Mouse (Mus musculus) induced T-regulatory cell, adult 2 months (primary cell): Measurements from ENCODE around the gene Tmem41b.
"Not testable (repeated sequence)": the region's sequence is repeated elsewhere in the genome, so short reads cannot be mapped to it uniquely, and the experiment has no call there.

Experiments used
- DNase-seq: peaks from one replicate; pipeline ENCODE4 v3.0.0-alpha.2; 2012; ENCODE audit warnings: low read depth

Gene Tmem41b

GRCm38 (mm10) chr7:109986775-109987174, at the start of gene Tmem41b:
TSS of gene Tmem41b (minus strand) at chr7:109986929.
- not testable (repeated sequence) for DNase-seq

- DNase-seq: no peak
Measured at GRCm38 (mm10) chr7:110030342-110030741, 43.6 kb upstream of the Tmem41b start.

- DNase-seq: no peak
Measured at GRCm38 (mm10) chr7:110028826-110029225, 42.1 kb upstream of the Tmem41b start.

- no peak for DNase-seq
Measured at GRCm38 (mm10) chr7:110026594-110026993, 39.9 kb upstream of the Tmem41b start.

GRCm38 (mm10) chr7:110023553-110023952, 36.8 kb upstream of the Tmem41b start:
- DNase-seq: no peak

GRCm38 (mm10) chr7:110018631-110019482, 32.1 kb upstream of the Tmem41b start:
- DNase-seq: peak; percentile 59

- DNase-seq: peak; percentile 92
Measured at GRCm38 (mm10) chr7:110018117-110018630, 31.4 kb upstream of the Tmem41b start, which contains the start of gene Ipo7. TSS of gene Ipo7 (plus strand) at chr7:110018274.

GRCm38 (mm10) chr7:110014272-110014671, 27.5 kb upstream of the Tmem41b start:
- DNase-seq: no peak

- DNase-seq: no peak
Measured at GRCm38 (mm10) chr7:110011417-110011816, 24.7 kb upstream of the Tmem41b start.

- DNase-seq: no peak
Measured at GRCm38 (mm10) chr7:110009084-110009483, 22.4 kb upstream of the Tmem41b start.

GRCm38 (mm10) chr7:110008513-110008912, 21.8 kb upstream of the Tmem41b start:
- DNase-seq: no peak

GRCm38 (mm10) chr7:110006471-110007195, 19.9 kb upstream of the Tmem41b start:
- DNase-seq: no peak

- DNase-seq: no peak
Measured at GRCm38 (mm10) chr7:110005976-110006375, 19.2 kb upstream of the Tmem41b start.

GRCm38 (mm10) chr7:110002968-110003367, 16.2 kb upstream of the Tmem41b start:
- no peak for DNase-seq

GRCm38 (mm10) chr7:110002092-110002491, 15.4 kb upstream of the Tmem41b start:
- DNase-seq: no peak

- no peak for DNase-seq
Measured at GRCm38 (mm10) chr7:109998388-109998787, 11.7 kb upstream of the Tmem41b start.

GRCm38 (mm10) chr7:109993157-109993959, 6.6 kb upstream of the Tmem41b start:
- DNase-seq: no peak

- DNase-seq: no peak
Measured at GRCm38 (mm10) chr7:109991286-109991685, 4.6 kb upstream of the Tmem41b start.

- DNase-seq: peak; percentile 99
Measured at GRCm38 (mm10) chr7:109986133-109986669, 528 bp downstream of the Tmem41b start.

- DNase-seq: peak; percentile 56
Measured at GRCm38 (mm10) chr7:109985661-109986132, 1.0 kb downstream of the Tmem41b start.

- not testable (repeated sequence) for DNase-seq
Measured at GRCm38 (mm10) chr7:109984608-109985007, 2.1 kb downstream of the Tmem41b start.
